Mouse (Mus musculus) right cerebral cortex, postnatal 10 days (tissue): ENCODE measurements at regions not wholly inside any gene's neighbourhood (a gene's known extent, or its start where the extent isn't known, plus 50 kb on each side); places are given as distances from the start of the nearest gene placed in this dataset.
A peak's percentile ranks its signal among the peaks of the same experiment; 100 is the strongest.

Experiments used
- DNase-seq, 2 experiments: peaks; one replicate each; pipeline ENCODE4 v3.0.0; 2021; ENCODE audit warnings: low spot score in 2 of 2

- DNase-seq = no peak
Measured at GRCm38 (mm10) chr16:5829071-5829470, 56.1 kb upstream of the Rbfox1 start.

GRCm38 (mm10) chr16:5823316-5823715 lies 61.8 kb upstream of the Rbfox1 start:
- DNase-seq = no peak

GRCm38 (mm10) chr16:5817166-5817565 lies 68.0 kb upstream of the Rbfox1 start:
- no peak for DNase-seq

- no peak for DNase-seq
Measured at GRCm38 (mm10) chr16:5812245-5812820, 72.8 kb upstream of the Rbfox1 start.

GRCm38 (mm10) chr16:5811654-5811992 lies 73.5 kb upstream of the Rbfox1 start:
- DNase-seq = no peak

- peak; percentile 38 to 40 for DNase-seq
Measured at GRCm38 (mm10) chr16:5810986-5811653, 74.0 kb upstream of the Rbfox1 start.

GRCm38 (mm10) chr16:5798188-5798587 lies 87.0 kb upstream of the Rbfox1 start:
- no peak for DNase-seq

GRCm38 (mm10) chr16:5792216-5792615 lies 92.9 kb upstream of the Rbfox1 start:
- DNase-seq = no peak

GRCm38 (mm10) chr16:5790161-5790560 lies 95.0 kb upstream of the Rbfox1 start:
- no peak for DNase-seq

- no peak for DNase-seq
Measured at GRCm38 (mm10) chr16:5787206-5787605, 97.9 kb upstream of the Rbfox1 start.

- DNase-seq = peak; percentile 69 to 88
Measured at GRCm38 (mm10) chr16:5766771-5767421, 118.3 kb upstream of the Rbfox1 start.

- no peak for DNase-seq
Measured at GRCm38 (mm10) chr16:5765143-5765542, 120.0 kb upstream of the Rbfox1 start.

GRCm38 (mm10) chr16:5760821-5761220 lies 124.3 kb upstream of the Rbfox1 start:
- DNase-seq = peak; percentile 66 to 84

- no peak for DNase-seq
Measured at GRCm38 (mm10) chr16:5759021-5759420, 126.1 kb upstream of the Rbfox1 start.

GRCm38 (mm10) chr16:5742716-5743507 lies 142.2 kb upstream of the Rbfox1 start:
- no peak for DNase-seq

- peak; percentile 43 to 46 for DNase-seq
Measured at GRCm38 (mm10) chr16:5740776-5741175, 144.4 kb upstream of the Rbfox1 start.

- no peak for DNase-seq
Measured at GRCm38 (mm10) chr16:5733608-5734007, 151.5 kb upstream of the Rbfox1 start.

- DNase-seq = no peak
Measured at GRCm38 (mm10) chr16:5722506-5722905, 162.6 kb upstream of the Rbfox1 start.

- no peak for DNase-seq
Measured at GRCm38 (mm10) chr16:5713476-5713875, 171.7 kb upstream of the Rbfox1 start.

- no peak for DNase-seq
Measured at GRCm38 (mm10) chr16:5709831-5710230, 175.3 kb upstream of the Rbfox1 start.

- no peak for DNase-seq
Measured at GRCm38 (mm10) chr16:5700731-5701255, 184.4 kb upstream of the Rbfox1 start.

GRCm38 (mm10) chr16:5688322-5688721 lies 196.8 kb upstream of the Rbfox1 start:
- no peak for DNase-seq
